Mouse (Mus musculus) small intestine, adult 2 months (tissue): ENCODE data around the gene Zfp51.
"Not testable (repeated sequence)": the region's sequence is repeated elsewhere in the genome, so short reads cannot be mapped to it uniquely, and the experiment has no call there.

ENCODE experiments used
- CTCF ChIP-seq: fragments of 200-500 bp; IDR thresholded peaks from 2 replicates; pipeline ENCODE4 v1.5.1; 2012; ENCODE audit warnings: low read depth, mild to moderate bottlenecking, control low read depth, inconsistent platforms, low read length, moderate library complexity, mixed read lengths; ENCODE audit not compliant: insufficient replicate concordance, insufficient read length; ENCODE audit errors: extremely low read depth
- POLR2A ChIP-seq: fragments of 200-500 bp; IDR thresholded peaks from 2 replicates; pipeline ENCODE4 v1.6.1; 2012; ENCODE audit warnings: low read depth, mild to moderate bottlenecking, control low read depth, inconsistent platforms, low read length, moderate library complexity

DNA sequence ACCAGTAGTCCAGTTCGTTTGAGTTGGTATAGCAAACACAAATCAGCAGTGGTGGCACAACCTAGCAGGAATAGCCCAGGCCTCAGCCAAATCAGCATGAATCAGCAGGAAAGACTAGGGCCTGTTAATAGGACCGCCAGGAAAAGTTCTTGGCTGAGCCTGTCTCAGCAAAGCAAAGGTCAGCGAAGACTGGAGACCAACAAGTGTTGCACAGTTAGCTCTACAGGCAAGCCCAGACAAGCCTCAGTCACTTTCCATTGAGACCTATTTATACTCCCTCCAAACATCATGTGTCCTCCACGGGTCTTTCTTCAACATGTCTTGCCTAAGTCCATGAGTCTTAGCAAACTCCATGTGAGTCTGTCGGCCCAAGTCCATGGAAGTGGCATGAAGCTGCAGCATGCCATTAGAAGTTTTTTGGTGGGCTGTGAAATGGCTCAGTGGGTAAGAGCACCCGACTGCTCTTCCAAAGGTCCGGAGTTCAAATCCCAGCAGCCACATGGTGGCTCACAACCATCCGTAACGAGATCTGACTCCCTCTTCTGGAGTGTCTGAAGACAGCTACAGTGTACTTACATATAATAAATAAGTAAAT is 11.3 kb upstream of the Zfp51 start:
- TF ChIP-seq CTCF, POLR2A: not testable (repeated sequence)
